Mouse (Mus musculus): ENCODE measurements around the gene Entpd3. TPM values are rescaled to one million over a fixed set of nuclear protein-coding genes. Genes with fewer than 3 reads are reported as not detected.

Gene Entpd3
- polyA plus RNA-seq (2017; shearing (Covaris generic)), result 0.18 TPM

DNA sequence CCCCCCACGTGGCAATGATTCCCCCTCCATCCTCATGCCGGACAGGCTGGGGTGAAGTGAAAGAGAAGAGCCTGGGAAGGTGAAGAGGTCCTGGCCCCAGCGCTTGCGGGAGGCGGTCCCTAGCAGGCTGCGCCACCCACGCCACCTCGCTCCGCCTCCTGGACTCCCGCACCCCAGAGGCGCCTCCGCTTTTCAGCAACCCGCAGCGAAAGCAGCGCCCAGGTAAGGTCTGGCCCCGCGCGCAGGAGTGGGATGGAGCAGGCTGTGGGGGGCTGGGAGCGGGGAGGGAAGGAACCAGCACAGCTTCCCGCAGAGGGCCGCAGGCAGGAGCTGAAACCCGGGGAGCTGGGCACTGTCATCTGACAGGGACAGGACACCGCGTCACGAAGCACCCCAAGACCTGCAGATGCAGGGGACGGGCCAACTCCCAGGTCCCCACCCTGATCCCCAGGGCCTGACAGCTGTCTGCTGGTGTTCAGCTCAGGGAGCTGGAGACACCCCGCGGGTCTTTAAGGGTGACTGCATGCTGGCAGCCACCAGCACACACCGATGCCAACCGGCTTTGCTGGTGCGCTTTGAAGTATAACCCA, at the start of gene Entpd3:
TSS of gene Entpd3 (plus strand) at position 157 of the 590 bp plus-strand sequence.

DNA sequence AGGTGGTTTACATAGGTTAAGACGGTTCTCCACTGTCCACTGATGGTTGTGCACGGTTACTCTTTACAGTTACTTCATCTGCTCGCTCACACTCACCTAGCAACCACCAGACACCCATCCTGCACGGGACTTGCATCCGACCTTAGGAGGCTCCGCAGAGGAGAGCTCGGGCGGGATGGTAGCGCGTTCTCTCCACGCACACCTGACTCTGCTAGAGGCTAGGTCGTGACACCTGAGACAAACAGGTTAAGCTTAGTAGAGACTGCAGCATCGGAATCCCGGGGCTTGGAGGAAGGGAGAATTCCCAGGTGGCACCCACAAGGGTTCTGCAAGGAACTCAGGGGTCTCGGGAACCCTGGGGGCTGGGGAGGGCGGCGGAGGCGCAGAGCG, 47.6 kb upstream of the Entpd3 start, which contains the start of gene Eif1b:
TSS of gene Eif1b (plus strand) at position 223 of the 390 bp plus-strand sequence.

DNA sequence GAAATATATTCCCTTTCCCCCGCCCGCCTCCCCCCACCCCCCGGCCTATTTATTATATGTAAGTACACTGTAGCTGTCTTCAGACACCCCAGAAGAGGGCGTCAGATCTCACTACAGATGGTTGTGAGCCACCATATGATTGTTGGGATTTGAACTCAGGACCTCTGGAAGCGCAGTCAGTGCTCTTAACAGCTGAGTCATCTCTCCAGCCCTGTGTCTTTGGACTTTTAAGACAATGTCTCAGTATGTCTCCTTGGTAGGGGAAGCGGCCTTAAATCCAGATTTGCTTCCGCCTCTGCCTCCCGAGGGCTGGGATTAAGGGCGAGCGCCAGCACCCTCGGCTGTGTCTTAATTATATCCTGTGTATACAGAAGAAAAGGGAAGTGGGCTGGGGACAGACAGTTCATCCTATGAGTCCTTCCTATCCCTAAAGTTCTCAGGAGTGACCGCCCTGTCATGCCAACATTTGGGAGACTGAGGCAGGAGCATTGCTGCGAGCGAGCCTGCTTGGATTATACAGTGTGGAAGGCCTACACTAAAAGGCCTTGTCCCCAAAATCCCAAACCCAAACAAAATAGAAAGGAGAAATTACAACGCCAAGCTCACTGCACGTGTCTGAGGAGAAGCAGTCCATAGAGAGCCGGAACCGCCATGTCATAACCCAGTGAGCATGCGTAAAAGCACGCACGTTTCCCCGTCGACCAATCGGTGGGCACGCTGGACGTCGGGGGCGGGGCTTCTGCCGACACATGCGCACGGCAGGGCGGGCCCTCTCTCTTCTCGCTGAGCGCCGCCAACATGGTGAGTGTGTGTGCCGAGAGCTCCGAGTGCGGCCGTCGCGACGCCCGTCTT, 31.3 kb downstream of the Entpd3 start, which contains the start of gene Rpl14:
TSS of gene Rpl14 (plus strand) at position 704 of the 852 bp plus-strand sequence.

Other genes with a start within 250 kb of the Entpd3 start
- not detected for gene Myrip, start 238.3 kb upstream of the Entpd3 start, polyA plus RNA-seq (2017; shearing (Covaris generic))
- 36.4 TPM for gene Eif1b, start 47.6 kb upstream of the Entpd3 start, polyA plus RNA-seq (2017; shearing (Covaris generic))
- gene Rpl14, start 31.6 kb downstream of the Entpd3 start, polyA plus RNA-seq (2017; shearing (Covaris generic)), result 1,134 TPM